Mouse (Mus musculus) CH12.LX (cell line): ENCODE measurements at regions not wholly inside any gene's neighbourhood (a gene's known extent, or its start where the extent isn't known, plus 50 kb on each side); places are given as distances from the start of the nearest gene placed in this dataset.

Source experiments
- DNase-seq: peaks from one replicate; pipeline ENCODE4 v3.0.0-alpha.2; 2013; ENCODE audit errors: extremely low read depth
- H3K27ac ChIP-seq: 2 replicates; pipeline ENCODE4 v1.5.1; 2012; ENCODE audit warnings: low read depth, mild to moderate bottlenecking, control low read depth, moderate library complexity; ENCODE audit not compliant: insufficient read depth
- H3K27me3 ChIP-seq: replicated peaks from 2 replicates; pipeline ENCODE3; 2012; ENCODE audit warnings: inconsistent platforms
- H3K36me3 ChIP-seq, 2 experiments: replicated peaks in 1 of 2; 2 replicates each; pipeline versions ENCODE3 to v1.6.1; 2012; ENCODE audit warnings: inconsistent platforms in 1 of 2, low read length in 1 of 2, mild to moderate bottlenecking in 1 of 2, mixed read lengths in 1 of 2, moderate library complexity in 1 of 2; ENCODE audit not compliant: control insufficient read depth in 1 of 2, insufficient read depth in 1 of 2
- H3K4me1 ChIP-seq, 2 experiments: 2 replicates each; pipeline ENCODE4 v1.6.1; 2012; ENCODE audit warnings: inconsistent platforms in 1 of 2, moderate library complexity in 1 of 2; ENCODE audit not compliant: insufficient read depth in 2 of 2, control insufficient read depth in 1 of 2
- H3K4me2 ChIP-seq: 2 replicates; pipeline ENCODE4 v1.6.1; 2012; ENCODE audit warnings: low read depth, mild to moderate bottlenecking, control low read depth; ENCODE audit not compliant: poor library complexity, insufficient read depth, severe bottlenecking
- H3K4me3 ChIP-seq, 3 experiments: fragments of 150-350 bp in 1 of 3; sonication (generic) in 1 of 3; replicated peaks in 1 of 3; 2 replicates each; pipeline versions ENCODE3 to v1.5.1; 2011 to 2012; ENCODE audit warnings: low read depth in 2 of 3, low read length in 2 of 3, mild to moderate bottlenecking in 2 of 3, moderate library complexity in 2 of 3, control low read depth in 1 of 3, improper control_type of control experiment in 1 of 3, inconsistent platforms in 1 of 3, mixed read lengths in 1 of 3; ENCODE audit not compliant: poor library complexity in 1 of 3
- H3K79me2 ChIP-seq: replicated peaks from 2 replicates; pipeline ENCODE4 v1.6.1; 2012; ENCODE audit warnings: mild to moderate bottlenecking, moderate library complexity; ENCODE audit not compliant: control insufficient read depth, poor library complexity, insufficient read depth, severe bottlenecking; ENCODE audit errors: extremely low read depth
- H3K9ac ChIP-seq: 2 replicates; pipeline ENCODE4 v1.6.1; 2012; ENCODE audit warnings: low read depth, mild to moderate bottlenecking, control low read depth, moderate library complexity; ENCODE audit not compliant: insufficient read depth
- H3K9me3 ChIP-seq: replicated peaks from 2 replicates; pipeline ENCODE3; 2012; ENCODE audit warnings: low read length, inconsistent platforms, mixed read lengths
- BHLHE40 ChIP-seq: IDR thresholded peaks from 2 replicates; pipeline ENCODE4 v1.6.1; 2011; ENCODE audit warnings: mild to moderate bottlenecking, low read depth, low read length, improper control_type of control experiment
- CHD1 ChIP-seq: IDR thresholded peaks from 2 replicates; pipeline ENCODE4 v1.6.1; 2012; ENCODE audit warnings: low read depth, low read length, improper control_type of control experiment, inconsistent platforms
- CHD2 ChIP-seq: IDR thresholded peaks from 2 replicates; pipeline ENCODE4 v1.6.1; 2011; ENCODE audit warnings: low read length, improper control_type of control experiment
- CTCF ChIP-seq, 2 experiments: IDR thresholded peaks in 1 of 2; conservative IDR thresholded peaks in 1 of 2; 2 replicates each; pipeline ENCODE4 v1.5.1; 2011 to 2012; ENCODE audit warnings: low read depth in 2 of 2, low read length in 2 of 2, improper control_type of control experiment in 1 of 2, inconsistent platforms in 1 of 2, mild to moderate bottlenecking in 1 of 2, moderate library complexity in 1 of 2
- E2F4 ChIP-seq: IDR thresholded peaks from 2 replicates; pipeline ENCODE4 v1.6.1; 2011; ENCODE audit warnings: low read depth, low read length, improper control_type of control experiment; ENCODE audit not compliant: insufficient replicate concordance
- HCFC1 ChIP-seq: IDR thresholded peaks from 2 replicates; pipeline ENCODE4 v1.6.1; 2012; ENCODE audit warnings: low read depth, mild to moderate bottlenecking, inconsistent platforms, low read length, improper control_type of control experiment
- JUN ChIP-seq: IDR thresholded peaks from 2 replicates; pipeline ENCODE4 v1.6.1; 2011; ENCODE audit warnings: low read depth, mild to moderate bottlenecking, low read length, improper control_type of control experiment, moderate library complexity; ENCODE audit not compliant: insufficient read depth
- MAX ChIP-seq: IDR thresholded peaks from 2 replicates; pipeline ENCODE4 v1.6.1; 2011; ENCODE audit warnings: low read length, improper control_type of control experiment
- MEF2A ChIP-seq: IDR thresholded peaks from 2 replicates; pipeline ENCODE4 v1.6.1; 2014; ENCODE audit warnings: low read depth, mild to moderate bottlenecking, inconsistent platforms, low read length, improper control_type of control experiment, borderline replicate concordance
- MXI1 ChIP-seq: IDR thresholded peaks from 2 replicates; pipeline ENCODE4 v1.6.1; 2011; ENCODE audit warnings: mild to moderate bottlenecking, low read depth, low read length, improper control_type of control experiment
- NRF1 ChIP-seq: IDR thresholded peaks from 2 replicates; pipeline ENCODE4 v1.6.1; 2014; ENCODE audit warnings: low read depth, mild to moderate bottlenecking, inconsistent platforms, low read length, improper control_type of control experiment, moderate library complexity
- RAD21 ChIP-seq: IDR thresholded peaks from 2 replicates; pipeline ENCODE4 v1.6.1; 2011; ENCODE audit warnings: low read depth, mild to moderate bottlenecking, low read length, improper control_type of control experiment, moderate library complexity
- RCOR1 ChIP-seq: conservative IDR thresholded peaks from 2 replicates; pipeline ENCODE4 v1.6.1; 2012; ENCODE audit warnings: low read depth, mild to moderate bottlenecking, inconsistent platforms, low read length, improper control_type of control experiment
- SMC3 ChIP-seq: IDR thresholded peaks from 2 replicates; pipeline ENCODE4 v1.6.1; 2011; ENCODE audit warnings: low read depth, low read length, improper control_type of control experiment
- TCF12 ChIP-seq: IDR thresholded peaks from 2 replicates; pipeline ENCODE4 v1.6.1; 2014; ENCODE audit warnings: low read depth, mild to moderate bottlenecking, inconsistent platforms, low read length, improper control_type of control experiment
- UBTF ChIP-seq: IDR thresholded peaks from 2 replicates; pipeline ENCODE4 v1.6.1; 2012; ENCODE audit warnings: low read depth, mild to moderate bottlenecking, inconsistent platforms, low read length, improper control_type of control experiment, moderate library complexity
- ZC3H11A ChIP-seq: IDR thresholded peaks from 2 replicates; pipeline ENCODE4 v1.6.1; 2012; ENCODE audit warnings: low read depth, mild to moderate bottlenecking, inconsistent platforms, low read length, improper control_type of control experiment
- ZKSCAN1 ChIP-seq: IDR thresholded peaks from 2 replicates; pipeline ENCODE4 v1.6.1; 2012; ENCODE audit warnings: low read depth, inconsistent platforms, low read length, improper control_type of control experiment, borderline replicate concordance
- ZMIZ1 ChIP-seq: IDR thresholded peaks from 2 replicates; pipeline ENCODE4 v1.6.1; 2012; ENCODE audit warnings: low read depth, mild to moderate bottlenecking, inconsistent platforms, low read length, improper control_type of control experiment
- ZNF384 ChIP-seq: IDR thresholded peaks from 2 replicates; pipeline ENCODE4 v1.6.1; 2012; ENCODE audit warnings: low read depth, low read length, improper control_type of control experiment, inconsistent platforms
- dilution Hi-C: fragments of 300-500 bp; cut with MboI; formaldehyde crosslinking; loops from 2 replicates; pipeline ENCODE4 v1.14.3; 2020; ENCODE audit warnings: low sequenced_read_pairs; ENCODE audit not compliant: extremely low pct_unique_long_range_greater_than_20kb, extremely low pct_ligation_motif_present
- in situ Hi-C: fragments of 300-500 bp; cut with MboI; formaldehyde crosslinking; loops from 3 replicates; pipeline ENCODE4 v1.14.3; 2019; ENCODE audit warnings: low sequenced_read_pairs, low pct_ligation_motif_present, low pct_unique_long_range_greater_than_20kb, mixed read lengths

DNA sequence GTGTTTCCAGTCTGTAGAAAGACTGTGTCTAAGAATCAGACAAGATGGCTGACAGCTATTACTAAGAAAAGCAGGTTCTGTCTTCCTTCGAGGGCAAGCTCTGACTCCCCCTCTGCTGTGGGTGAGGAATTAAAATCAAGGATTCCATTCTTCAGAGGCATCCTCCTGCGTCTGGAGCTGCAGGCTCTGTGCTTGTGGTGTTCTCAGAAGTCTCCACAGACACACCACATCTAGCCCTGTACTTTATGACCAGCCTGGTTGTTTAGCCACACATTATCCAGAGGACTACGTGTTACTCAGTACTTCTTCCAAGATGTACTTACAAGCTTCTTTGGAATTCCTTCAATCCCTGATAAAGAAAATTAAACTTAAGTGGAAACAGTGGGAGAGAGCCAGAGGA, 258.5 kb downstream of the Dkk2 start:
- H3K9ac ChIP-seq: no peak overlapping the region
- dilution Hi-C loops (no loop called here), in situ Hi-C loops (no loop called here)
- H3K79me2 ChIP-seq: no peaks in the 10 kb centered on the region
- no peak for DNase-seq
- no peaks in the 10 kb centered on the region for H3K36me3 ChIP-seq
- TF ChIP-seq ZC3H11A (no peak), RCOR1 (no peak), CHD1 (no peak), JUN (no peak), RAD21 (no peak), E2F4 (no peak), CHD2 (no peak), TCF12 (no peak), BHLHE40 (no peak), ZKSCAN1 (no peak), MXI1 (no peak), MAX (no peak), UBTF (no peak), HCFC1 (no peak), NRF1 (no peak), ZMIZ1 (no peak), SMC3 (no peak), MEF2A (no peak), CTCF (conservative IDR thresholded peaks at IDR 0.05 in 1 of 2, IDR thresholded peaks at IDR 0.05 in 1 of 2; ENCODE audit: low read depth in 2 of 2, low read length in 2 of 2) (no peak)
- no peak overlapping the region for H3K4me3 ChIP-seq
- H3K4me1 ChIP-seq: no peaks in the 10 kb centered on the region
- H3K9me3 ChIP-seq: no peaks in the 10 kb centered on the region
- no peak overlapping the region for H3K27ac ChIP-seq
- H3K4me2 ChIP-seq: no peak overlapping the region
- H3K27me3 ChIP-seq: no peaks in the 10 kb centered on the region

DNA sequence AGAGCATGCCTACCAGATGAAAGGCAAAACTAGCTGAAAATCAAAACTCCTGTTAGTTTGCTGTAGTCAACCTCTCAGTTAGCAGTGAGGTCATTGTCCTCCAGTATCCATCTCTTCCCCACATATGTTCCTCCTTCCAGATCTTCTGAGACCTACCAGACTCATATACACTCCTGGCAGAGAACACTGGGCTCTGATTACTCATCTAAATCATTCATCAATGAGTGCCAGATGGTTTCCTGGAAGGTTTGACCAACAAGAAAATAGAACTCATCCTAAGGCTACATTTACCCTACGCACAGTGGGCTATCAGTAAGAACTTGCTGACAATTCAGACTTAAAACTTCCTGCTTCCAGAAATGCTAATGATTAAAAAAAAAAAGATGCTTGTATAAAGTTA, 260.8 kb downstream of the Dkk2 start:
- DNase-seq: no peak
- Histone ChIP-seq H3K4me1 (no peaks in the 10 kb centered on the region), H3K9me3 (no peaks in the 10 kb centered on the region), H3K27me3 (no peaks in the 10 kb centered on the region), H3K4me3 (no peak overlapping the region), H3K4me2 (no peak overlapping the region), H3K79me2 (no peaks in the 10 kb centered on the region), H3K27ac (no peak overlapping the region), H3K9ac (no peak overlapping the region), H3K36me3 (no peaks in the 10 kb centered on the region)
- dilution Hi-C loops: no loop called here
- in situ Hi-C loops: no loop called here
- no peak for TF ChIP-seq ZNF384
- no peak for TF ChIP-seq MAX
- TF ChIP-seq UBTF: no peak
- no peak for TF ChIP-seq RCOR1
